Mouse (Mus musculus) lung, adult 2 months (tissue): Measurements from ENCODE around the gene Heca. TPM values are rescaled to one million over a fixed set of nuclear protein-coding genes. Genes with fewer than 3 reads are reported as not detected.
"Not testable (repeated sequence)": the region's sequence is repeated elsewhere in the genome, so short reads cannot be mapped to it uniquely, and the experiment has no call there.

Experiments used
- DNase-seq: peaks from one replicate; pipeline ENCODE4 v3.0.0; 2022
- H3K4me1 ChIP-seq: fragments of 200-500 bp; 2 replicates; pipeline ENCODE4 v1.6.1; 2011; ENCODE audit warnings: low read length; ENCODE audit not compliant: control insufficient read depth, insufficient read depth
- H3K4me3 ChIP-seq: fragments of 200-500 bp; replicated peaks from 2 replicates; pipeline ENCODE3; 2011; ENCODE audit warnings: low read depth, mild to moderate bottlenecking, control low read depth, low read length; ENCODE audit errors: extremely low read depth
- CTCF ChIP-seq: fragments of 200-500 bp; IDR thresholded peaks from 2 replicates; pipeline ENCODE4 v1.5.1; 2011; ENCODE audit warnings: mild to moderate bottlenecking, low read length, control low read depth; ENCODE audit not compliant: insufficient read depth
- POLR2A ChIP-seq: fragments of 200-500 bp; IDR thresholded peaks from 2 replicates; pipeline ENCODE4 v1.6.1; 2011; ENCODE audit warnings: low read depth, mild to moderate bottlenecking, control low read depth, low read length, borderline replicate concordance; ENCODE audit errors: extremely low read depth
- WGBS: fragments of 180-500 bp; shearing (Covaris S2); methylation state at CpG from one replicate; pipeline ENCODE4 v1.1.7; 2018; 5-methylcytosine and 5-hydroxymethylcytosine counted together
- polyA plus RNA-seq: library from polyadenylated mRNA; depleted of rRNA; stranded (reverse); fragments of >200 nt; gene quantifications from 2 replicates; pipeline ENCODE4 v1.2.3, GENCODE M21; 2012; rRNA removed

The Heca gene
- polyA plus RNA-seq, 1 experiment = 30.9 TPM

DNA sequence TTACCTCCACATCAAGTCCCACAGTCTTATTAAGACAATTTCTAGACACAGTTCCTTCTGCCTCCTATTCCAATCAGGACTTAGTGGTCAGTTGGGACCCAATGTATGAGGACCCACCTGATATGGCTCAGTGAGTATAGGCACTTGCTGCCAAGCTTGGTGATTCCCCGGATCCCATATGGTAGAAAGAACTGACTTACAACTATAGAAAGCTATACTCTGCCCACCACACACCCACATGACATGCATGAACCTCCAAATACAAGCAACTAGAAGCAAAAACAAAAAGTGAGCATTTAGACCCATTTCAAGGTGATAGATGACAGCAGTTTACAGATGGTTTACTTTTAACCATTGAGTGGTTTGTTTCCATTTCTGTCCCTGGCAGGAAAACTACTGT is 111.6 kb downstream of the Heca start:
- WGBS = 95% methylated on average over 1 of the region's 1 CpGs
- TF ChIP-seq CTCF (no peak), POLR2A (no peak)
- DNase-seq = no peak
- Histone ChIP-seq H3K4me3 (no peak overlapping the region), H3K4me1 (no peaks in the 10 kb centered on the region; the same call in 1 of the 2 replicates)

- no peak for DNase-seq
- H3K4me3 ChIP-seq = no peak overlapping the region
- TF ChIP-seq POLR2A (no peak), CTCF (no peak)
- 80% methylated on average over 6 of the region's 6 CpGs for WGBS
- H3K4me1 ChIP-seq = no peaks in the 10 kb centered on the region; the same call in 1 of the 2 replicates
These were observed 112.8 kb downstream of the Heca start for GRCm38 (mm10) chr10:17835031-17835430.

DNA sequence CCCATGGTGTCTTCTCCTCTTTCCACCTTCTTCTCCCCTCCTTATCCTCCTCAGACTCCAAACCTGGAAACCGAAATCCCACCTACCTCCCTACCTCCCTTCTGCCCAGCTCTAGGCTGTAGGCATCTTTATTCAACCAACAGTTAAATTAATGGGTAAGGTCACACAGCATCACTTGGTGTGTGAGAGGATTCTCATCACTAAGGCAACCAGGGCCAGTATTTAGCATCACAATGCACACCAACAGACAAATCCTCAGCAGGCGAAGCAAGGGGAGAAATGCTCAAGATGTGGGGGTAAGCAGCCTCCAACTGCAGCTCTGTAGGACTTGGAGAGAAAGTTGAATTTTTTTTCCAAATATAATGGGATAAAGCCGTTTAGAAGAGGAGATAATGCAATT is 116.8 kb downstream of the Heca start:
- no peaks in the 10 kb centered on the region for H3K4me1 ChIP-seq
- no peak for DNase-seq
- TF ChIP-seq POLR2A = no peak
- TF ChIP-seq CTCF = no peak
- 67% methylated on average over 3 of the region's 3 CpGs for WGBS
- H3K4me3 ChIP-seq = no peak overlapping the region

- DNase-seq = no peak
- H3K4me3 ChIP-seq = no peak overlapping the region
- no peaks in the 10 kb centered on the region for H3K4me1 ChIP-seq
- TF ChIP-seq POLR2A (no peak), CTCF (no peak)
- WGBS = 74% methylated on average over 4 of the region's 4 CpGs
These were observed 118.7 kb downstream of the Heca start for GRCm38 (mm10) chr10:17829205-17829604.

GRCm38 (mm10) chr10:17827391-17827790 is 120.5 kb downstream of the Heca start:
- no peak for TF ChIP-seq CTCF
- no peak for TF ChIP-seq POLR2A
- DNase-seq = no peak

DNA sequence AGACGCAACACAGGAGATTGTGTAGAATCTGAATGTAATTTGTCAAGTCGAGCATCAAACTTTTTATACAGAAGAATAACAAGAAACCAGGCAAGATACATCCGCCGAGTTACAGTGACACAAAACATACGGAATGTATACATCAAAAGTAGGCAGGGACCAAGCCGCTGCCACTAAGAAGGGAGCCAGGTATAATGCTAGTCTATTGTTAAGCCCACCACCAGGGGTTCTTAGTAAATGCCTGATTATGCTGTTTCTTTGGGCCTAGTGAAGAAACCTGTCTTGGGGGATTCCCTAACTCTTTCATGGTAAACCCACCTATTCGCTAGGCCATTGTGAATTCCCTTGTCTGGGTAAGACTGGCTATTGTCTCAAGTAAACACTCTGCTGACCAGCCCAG is 127.4 kb downstream of the Heca start:
- not testable (repeated sequence) for H3K4me3 ChIP-seq, H3K4me1 ChIP-seq, DNase-seq
- WGBS = 92% methylated on average over 7 of the region's 7 CpGs

More at GRCm38 (mm10) chr10:17827391-17827790, 120.5 kb downstream of the Heca start:
- no peak overlapping the region for H3K4me3 ChIP-seq
- WGBS = 20% methylated on average over 12 of the region's 12 CpGs
- H3K4me1 ChIP-seq = no peaks in the 10 kb centered on the region

Other genes starting within 250 kb of the Heca start
- gene Cited2, start 224.8 kb downstream of the Heca start, polyA plus RNA-seq = 55.0 and 78.3 TPM in 2 replicates
- 1.3 and 6.4 TPM in 2 replicates for gene Txlnb, start 151.8 kb downstream of the Heca start, polyA plus RNA-seq
- 5.9 and 8.4 TPM in 2 replicates for gene Abracl, start 75.2 kb upstream of the Heca start, polyA plus RNA-seq
- gene Reps1, start 107.8 kb upstream of the Heca start, polyA plus RNA-seq = 42.2 and 49.6 TPM in 2 replicates